Mouse (Mus musculus): ENCODE data around the gene Kdm5a.

DNA sequence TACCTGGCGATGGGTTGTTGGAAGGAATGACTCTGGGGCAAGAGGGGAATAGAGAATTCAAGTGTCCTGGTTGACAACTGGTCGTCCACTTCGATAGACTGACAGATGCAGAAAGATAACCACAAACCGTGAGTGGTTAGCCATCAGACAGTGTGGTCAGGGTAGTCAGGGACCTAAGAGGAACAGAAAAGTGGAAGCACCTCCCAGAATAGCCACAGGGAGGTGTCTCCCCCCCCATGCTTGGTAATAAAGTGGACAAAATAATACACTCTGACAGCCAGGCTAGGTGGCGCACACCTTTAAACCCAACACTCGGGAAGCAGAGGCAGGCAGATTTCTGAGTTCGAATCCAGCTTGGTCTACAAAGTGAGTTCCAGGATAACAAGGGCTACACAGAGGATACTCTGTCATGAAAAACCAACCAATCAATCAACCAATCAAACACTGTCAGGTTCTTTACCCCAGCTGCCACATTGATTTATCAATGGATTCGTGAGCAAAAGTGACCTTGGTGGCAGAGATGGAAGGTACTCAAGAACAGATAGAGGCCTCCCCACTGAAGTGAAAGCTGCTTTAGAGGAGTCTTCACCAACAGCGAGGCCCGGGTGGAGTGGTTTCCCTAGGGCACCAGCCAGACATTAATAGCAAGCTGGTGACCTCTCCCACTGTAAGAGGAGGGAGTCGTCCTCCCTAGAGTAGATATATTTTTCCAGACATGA lies 88.6 kb downstream of the Kdm5a start:
- no peak for TF ChIP-seq POLR2A (IDR thresholded peaks at IDR 0.05; ENCODE audit: insufficient read depth, low read depth, low read length)
- TF ChIP-seq CTCF (IDR thresholded peaks at IDR 0.05) = no peak
- TF ChIP-seq EP300 (IDR thresholded peaks at IDR 0.05; ENCODE audit: insufficient read depth, low read depth, low read length) = no peak
